Mouse (Mus musculus) lung, embryonic 14.5 days (tissue): ENCODE data around the gene Tctex1d4. TPM values are rescaled to one million over a fixed set of nuclear protein-coding genes. Genes with fewer than 3 reads are reported as not detected.

Experiments
- ATAC-seq: fragments of 200-750 bp; cut with Nextera tagmentation; 2 replicates; pipeline ENCODE4 v1.8.0; 2017; ENCODE audit warnings: mild to moderate bottlenecking, moderate TSS enrichment, moderate library complexity; ENCODE audit not compliant: insufficient read depth
- DNase-seq: peaks from one replicate; pipeline ENCODE4 v3.0.0-alpha.2; 2015
- H3K27ac ChIP-seq: fragments of 300-500 bp; sonication (generic); 2 replicates; pipeline ENCODE4 v1.5.1; 2014; ENCODE audit warnings: low read depth, mild to moderate bottlenecking, moderate library complexity
- H3K27me3 ChIP-seq: fragments of 300-500 bp; sonication (generic); 2 replicates; pipeline ENCODE4 v1.6.1; 2014; ENCODE audit warnings: low read length, control low read depth; ENCODE audit not compliant: insufficient read depth
- H3K36me3 ChIP-seq: fragments of 300-500 bp; sonication (generic); 2 replicates; pipeline ENCODE4 v1.6.1; 2014; ENCODE audit warnings: control low read depth; ENCODE audit not compliant: insufficient read depth
- H3K4me1 ChIP-seq: fragments of 300-500 bp; sonication (generic); 2 replicates; pipeline ENCODE4 v1.6.1; 2014; ENCODE audit warnings: antibody characterized with exemption, control low read depth; ENCODE audit not compliant: insufficient read depth
- H3K4me2 ChIP-seq: fragments of 300-500 bp; sonication (generic); 2 replicates; pipeline ENCODE4 v1.6.1; 2014; ENCODE audit warnings: mild to moderate bottlenecking
- H3K4me3 ChIP-seq: fragments of 300-500 bp; sonication (generic); 2 replicates; pipeline ENCODE4 v1.5.1; 2014; ENCODE audit warnings: low read depth, low read length
- H3K9ac ChIP-seq: fragments of 300-500 bp; sonication (generic); 2 replicates; pipeline ENCODE4 v1.6.1; 2014
- H3K9me3 ChIP-seq: fragments of 300-500 bp; sonication (generic); 2 replicates; pipeline ENCODE4 v1.6.1; 2016; ENCODE audit warnings: low read depth, low read length, control low read depth
- CTCF ChIP-seq: IDR thresholded peaks from 2 replicates; pipeline ENCODE4 v1.5.1; 2016; ENCODE audit warnings: antibody characterized with exemption, low read depth
- WGBS: fragments of 180-500 bp; shearing (Covaris S2); extraction: QIAGEN DNeasy Blood & Tissue Kit; methylation state at CpG from one replicate; pipeline ENCODE4 v1.1.7; 2014; 5-methylcytosine and 5-hydroxymethylcytosine counted together
- microRNA-seq: library from miRNA; unstranded; fragments of <30 nt; microRNA quantifications from one replicate; pipeline ENCODE4, GENCODE M21; 2016; ENCODE audit warnings: borderline number of aligned reads
- polyA plus RNA-seq: library from polyadenylated mRNA; unstranded; fragments of >200 nt; fragmentation: Nextera tagmentation; extraction: Ambion mirVana; gene quantifications from 2 replicates; pipeline ENCODE4 v1.2.1, GENCODE M21; 2014

Tctex1d4 gene
- polyA plus RNA-seq, 1 experiment from 2014 or later: not detected

GRCm38 (mm10) chr4:117156372-117156771 lies 29.8 kb downstream of the Tctex1d4 start:
- no peak for TF ChIP-seq CTCF
- Histone ChIP-seq H3K4me2 (peak overlapping the region; percentile 71), H3K4me3 (peak overlapping the region; percentile 98), H3K36me3 (peaks cover 61% of the 10 kb centered on the region), H3K9ac (peak overlapping the region; percentile 99; the same call in 1 of the 2 replicates), H3K27me3 (no peaks in the 10 kb centered on the region), H3K9me3 (no peaks in the 10 kb centered on the region), H3K27ac (peak overlapping the region; percentile 97), H3K4me1 (no peaks in the 10 kb centered on the region)
- ATAC-seq (no peak), DNase-seq (no peak)
- 32% methylated on average over 6 of the region's 6 CpGs for WGBS

GRCm38 (mm10) chr4:117159666-117160065 lies 33.1 kb downstream of the Tctex1d4 start:
- ATAC-seq (no peak), DNase-seq (no peak)
- H3K9ac ChIP-seq: no peak overlapping the region
- H3K4me1 ChIP-seq: no peaks in the 10 kb centered on the region
- no peak overlapping the region for H3K4me2 ChIP-seq
- H3K36me3 ChIP-seq: peaks cover 60% of the 10 kb centered on the region
- H3K27me3 ChIP-seq: no peaks in the 10 kb centered on the region
- no peaks in the 10 kb centered on the region for H3K9me3 ChIP-seq
- no peak overlapping the region for H3K27ac ChIP-seq
- TF ChIP-seq CTCF: no peak
- 75% methylated on average over 10 of the region's 10 CpGs for WGBS
- H3K4me3 ChIP-seq: no peak overlapping the region

- TF ChIP-seq CTCF: no peak
- H3K27ac ChIP-seq: no peak overlapping the region
- no peaks in the 10 kb centered on the region for H3K9me3 ChIP-seq
- no peak for ATAC-seq
- H3K4me3 ChIP-seq: no peak overlapping the region
- no peaks in the 10 kb centered on the region for H3K27me3 ChIP-seq
- WGBS: 63% methylated on average over 4 of the region's 4 CpGs
- H3K4me2 ChIP-seq: no peak overlapping the region
- H3K36me3 ChIP-seq: peaks cover 68% of the 10 kb centered on the region
- no peaks in the 10 kb centered on the region for H3K4me1 ChIP-seq
- H3K9ac ChIP-seq: no peak overlapping the region
- DNase-seq: no peak
Measured at GRCm38 (mm10) chr4:117161183-117161582, 34.6 kb downstream of the Tctex1d4 start.

GRCm38 (mm10) chr4:117169936-117170335 lies 43.3 kb downstream of the Tctex1d4 start:
- Histone ChIP-seq H3K27me3 (no peaks in the 10 kb centered on the region), H3K4me1 (no peaks in the 10 kb centered on the region), H3K9me3 (no peaks in the 10 kb centered on the region), H3K4me2 (no peak overlapping the region), H3K27ac (no peak overlapping the region), H3K9ac (no peak overlapping the region), H3K36me3 (peaks cover 99% of the 10 kb centered on the region), H3K4me3 (no peak overlapping the region)
- no peak for TF ChIP-seq CTCF
- WGBS: 82% methylated on average over 5 of the region's 5 CpGs
- DNase-seq: no peak
- no peak for ATAC-seq

Small RNA genes lying within 50 kb of the gene (microRNA-seq; reads per million reads assigned to microRNA genes)
- not detected for gene Gm22398

Other genes with a start within 250 kb of the Tctex1d4 start
- gene Zswim5, start 249.4 kb upstream of the Tctex1d4 start, polyA plus RNA-seq: 0.47 and 0.79 TPM in 2 replicates
- gene Urod, start 132.4 kb upstream of the Tctex1d4 start, polyA plus RNA-seq: 87.2 and 95.9 TPM in 2 replicates
- gene Hectd3, start 131.5 kb upstream of the Tctex1d4 start, polyA plus RNA-seq: 7.9 and 9.1 TPM in 2 replicates
- 43.5 and 45.2 TPM in 2 replicates for gene Eif2b3, start 107.4 kb upstream of the Tctex1d4 start, polyA plus RNA-seq
- 12.2 and 14.1 TPM in 2 replicates for gene Ptch2, start 30.7 kb upstream of the Tctex1d4 start, polyA plus RNA-seq
- gene Btbd19, start 1.1 kb upstream of the Tctex1d4 start, polyA plus RNA-seq: 6.7 and 7.6 TPM in 2 replicates
- gene Plk3, start 7.2 kb downstream of the Tctex1d4 start, polyA plus RNA-seq: 4.2 and 5.1 TPM in 2 replicates
- 1,312 and 1,358 TPM in 2 replicates for gene Rps8, start 29.4 kb downstream of the Tctex1d4 start, polyA plus RNA-seq
- gene Kif2c, start 55.8 kb downstream of the Tctex1d4 start, polyA plus RNA-seq: 78.9 and 85.9 TPM in 2 replicates
- 10.7 and 12.4 TPM in 2 replicates for gene Tmem53, start 125.2 kb downstream of the Tctex1d4 start, polyA plus RNA-seq
- gene Armh1, start 125.3 kb downstream of the Tctex1d4 start, polyA plus RNA-seq: 0.18 and 0.43 TPM in 2 replicates